Comparison of ENCODE assay signal across 24 mouse cellular contexts in the genomic region with DNA sequence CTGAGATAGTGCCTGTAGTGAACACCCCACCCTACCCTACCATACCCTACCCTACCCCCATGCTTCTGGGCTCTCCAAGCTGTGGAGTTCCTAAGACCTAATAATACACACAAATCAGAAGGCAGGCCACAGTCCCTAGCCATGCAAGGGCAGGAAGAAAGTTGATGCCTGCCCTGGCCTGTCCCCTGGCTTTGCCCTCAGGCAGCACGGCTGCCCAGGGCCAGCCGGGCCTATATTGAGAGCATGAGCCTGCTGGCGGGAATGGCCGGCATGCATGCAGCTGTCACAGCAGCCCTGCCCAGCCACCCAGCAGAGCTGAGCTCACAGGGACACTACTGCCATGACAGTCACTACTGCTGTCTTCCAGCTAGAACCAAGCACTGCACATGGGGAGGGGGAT. TPM values are rescaled to one million over a fixed set of nuclear protein-coding genes. Genes with fewer than 3 reads are reported as not detected.
DNase-seq lines count a peak whose midpoint lies in the region; ATAC-seq and TF ChIP-seq lines count a peak whose summit lies in the region.
"Had no signal": no experiment of that assay in that cellular context is flagged by ENCODE, and none has a peak within 500 bp of the region (broad histone marks: within the 10 kb centered on the region; RNA-seq: fewer than 3 reads in every experiment).

No protein-coding gene starts in this region.

- H3K36me3 ChIP-seq in embryonic facial prominence, embryonic 14.5 days (ENCODE audit: control insufficient read depth, insufficient read depth, low read length) = no peaks in the 10 kb centered on the region
- no peaks in the 10 kb centered on the region for H3K36me3 ChIP-seq in embryonic facial prominence, embryonic 10.5 days (replicated peaks)
- H3K36me3 ChIP-seq in limb, embryonic 13.5 days = no peaks in the 10 kb centered on the region
- H3K36me3 ChIP-seq in limb, embryonic 10.5 days = no peaks in the 10 kb centered on the region
- no peaks in the 10 kb centered on the region for H3K36me3 ChIP-seq in myocyte (ENCODE audit: control insufficient read depth, insufficient read depth)
- no peaks in the 10 kb centered on the region for H3K36me3 ChIP-seq in hindbrain, embryonic 16.5 days (ENCODE audit: control insufficient read depth, insufficient read depth, low read length)
- H3K36me3 ChIP-seq: forebrain, embryonic 12.5 days; limb, embryonic 12.5 days; midbrain, embryonic 12.5 days; neural tube, embryonic 13.5 days had no signal

- intact Hi-C loops in gastrocnemius, postnatal 14 days (cut with DNase I; ENCODE audit: low total_unique reads) = no loop called here

- peak; percentile 66 for ATAC-seq in embryonic facial prominence, embryonic 14.5 days (ENCODE audit: low read depth)
- ATAC-seq in limb, embryonic 13.5 days (ENCODE audit: low FRiP score, low read depth) = peak; percentile 68
- no peak for ATAC-seq in hindbrain, embryonic 16.5 days
- ATAC-seq: CD4-positive, CD25-positive, alpha-beta regulatory T cell, adult 4 months; Patski had no signal

- no peak overlapping the region for H3K27ac ChIP-seq in embryonic facial prominence, embryonic 14.5 days (replicated peaks; ENCODE audit: low read depth, low read length)
- H3K27ac ChIP-seq in embryonic facial prominence, embryonic 10.5 days (replicated peaks) = no peak overlapping the region
- no peak overlapping the region for H3K27ac ChIP-seq in limb, embryonic 13.5 days
- no peak overlapping the region for H3K27ac ChIP-seq in limb, embryonic 10.5 days
- no peak overlapping the region for H3K27ac ChIP-seq in hindbrain, embryonic 16.5 days (ENCODE audit: low read depth, low read length)
- H3K27ac ChIP-seq: forebrain, embryonic 12.5 days; limb, embryonic 12.5 days; midbrain, embryonic 12.5 days; neural tube, embryonic 13.5 days had no signal

- no peak overlapping the region for H3K4me3 ChIP-seq in embryonic facial prominence, embryonic 14.5 days (ENCODE audit: low read depth, low read length)
- no peak overlapping the region for H3K4me3 ChIP-seq in embryonic facial prominence, embryonic 10.5 days
- H3K4me3 ChIP-seq in limb, embryonic 13.5 days = no peak overlapping the region
- H3K4me3 ChIP-seq in limb, embryonic 10.5 days = no peak overlapping the region
- no peak overlapping the region for H3K4me3 ChIP-seq in myocyte
- no peak overlapping the region for H3K4me3 ChIP-seq in hindbrain, embryonic 16.5 days (ENCODE audit: low read length)
- H3K4me3 ChIP-seq: forebrain, embryonic 12.5 days; limb, embryonic 12.5 days; midbrain, embryonic 12.5 days; neural tube, embryonic 13.5 days had no signal

- H3K9ac ChIP-seq in embryonic facial prominence, embryonic 14.5 days (ENCODE audit: low read depth, low read length) = no peak overlapping the region
- no peak overlapping the region for H3K9ac ChIP-seq in limb, embryonic 13.5 days
- no peak overlapping the region for H3K9ac ChIP-seq in hindbrain, embryonic 16.5 days (ENCODE audit: low read depth, low read length)
- H3K9ac ChIP-seq: forebrain, embryonic 12.5 days; limb, embryonic 12.5 days; midbrain, embryonic 12.5 days had no signal

- peak; percentile 11 for TF ChIP-seq POLR2A in myocyte (IDR thresholded peaks at IDR 0.05; ENCODE audit: insufficient read length, low read depth)

- H3K4me2 ChIP-seq in embryonic facial prominence, embryonic 14.5 days (ENCODE audit: low read depth, low read length) = no peak overlapping the region
- no peak overlapping the region for H3K4me2 ChIP-seq in limb, embryonic 13.5 days (replicated peaks)
- peak overlapping the region; percentile 79 for H3K4me2 ChIP-seq in myocyte (ENCODE audit: low read depth)
- no peak overlapping the region for H3K4me2 ChIP-seq in hindbrain, embryonic 16.5 days (ENCODE audit: low read length)
- H3K4me2 ChIP-seq: forebrain, embryonic 12.5 days; limb, embryonic 12.5 days; midbrain, embryonic 12.5 days; neural tube, embryonic 13.5 days had no signal

- peak; percentile 41 for DNase-seq in embryonic facial prominence, embryonic 14.5 days (ENCODE audit: low spot score)
- DNase-seq in embryonic facial prominence, embryonic 10.5 days (ENCODE audit: low spot score) = no peak
- DNase-seq in limb, embryonic 10.5 days (ENCODE audit: low spot score) = no peak
- peak; percentile 79 for DNase-seq in gastrocnemius, postnatal 14 days
- DNase-seq in lung, postnatal 10 days = no peak
- DNase-seq: adrenal gland, postnatal 25 days; cerebellum, adult 11-12 months; cerebellum, postnatal 14 days; embryo, embryonic 11 days; heart, adult 11 months; kidney, adult 2 months; kidney, postnatal 10 days; lung, adult 18-20 months; right cerebral cortex, postnatal 14 days; thymus, adult 2 months had no signal

- peaks cover 11% of the 10 kb centered on the region for H3K4me1 ChIP-seq in embryonic facial prominence, embryonic 14.5 days (ENCODE audit: control insufficient read depth, insufficient read depth, low read length)
- peaks cover 21% of the 10 kb centered on the region for H3K4me1 ChIP-seq in embryonic facial prominence, embryonic 10.5 days
- peaks cover 12% of the 10 kb centered on the region for H3K4me1 ChIP-seq in limb, embryonic 13.5 days
- peaks cover 10% of the 10 kb centered on the region for H3K4me1 ChIP-seq in limb, embryonic 10.5 days
- peaks cover 17% of the 10 kb centered on the region for H3K4me1 ChIP-seq in hindbrain, embryonic 16.5 days (ENCODE audit: control insufficient read depth, insufficient read depth, low read depth, low read length)

- H3K9me3 ChIP-seq in embryonic facial prominence, embryonic 14.5 days (ENCODE audit: control insufficient read depth, low read length) = no peaks in the 10 kb centered on the region
- no peaks in the 10 kb centered on the region for H3K9me3 ChIP-seq in embryonic facial prominence, embryonic 10.5 days
- H3K9me3 ChIP-seq in limb, embryonic 13.5 days = no peaks in the 10 kb centered on the region
- H3K9me3 ChIP-seq in limb, embryonic 10.5 days (replicated peaks) = no peaks in the 10 kb centered on the region
- no peaks in the 10 kb centered on the region for H3K9me3 ChIP-seq in hindbrain, embryonic 16.5 days (ENCODE audit: control insufficient read depth, low read length)
- H3K9me3 ChIP-seq: forebrain, embryonic 12.5 days; limb, embryonic 12.5 days; midbrain, embryonic 12.5 days; neural tube, embryonic 13.5 days had no signal

- 66% methylated on average over 4 of the region's 4 CpGs for WGBS in embryonic facial prominence, embryonic 14.5 days
- 79% methylated on average over 4 of the region's 4 CpGs for WGBS in embryonic facial prominence, embryonic 10.5 days
- 61% methylated on average over 4 of the region's 4 CpGs for WGBS in limb, embryonic 13.5 days
- WGBS in limb, embryonic 10.5 days = 73% methylated on average over 4 of the region's 4 CpGs
- 88% methylated on average over 4 of the region's 4 CpGs for WGBS in hindbrain, embryonic 16.5 days

- no peaks in the 10 kb centered on the region for H3K79me2 ChIP-seq in myocyte (ENCODE audit: control insufficient read depth, insufficient read depth)

- no peaks in the 10 kb centered on the region for H3K27me3 ChIP-seq in embryonic facial prominence, embryonic 14.5 days (replicated peaks; ENCODE audit: control insufficient read depth, insufficient read depth, low read length)
- peaks cover 34% of the 10 kb centered on the region for H3K27me3 ChIP-seq in embryonic facial prominence, embryonic 10.5 days (replicated peaks; ENCODE audit: low read depth, poor library complexity, severe bottlenecking)
- peaks cover 38% of the 10 kb centered on the region for H3K27me3 ChIP-seq in limb, embryonic 13.5 days
- peaks cover 42% of the 10 kb centered on the region for H3K27me3 ChIP-seq in limb, embryonic 10.5 days (ENCODE audit: low read depth, poor library complexity, severe bottlenecking)
- no peaks in the 10 kb centered on the region for H3K27me3 ChIP-seq in myocyte (ENCODE audit: control insufficient read depth, insufficient read depth, insufficient read length)
- peaks cover 2% of the 10 kb centered on the region; the same call in 1 of the 2 replicates for H3K27me3 ChIP-seq in hindbrain, embryonic 16.5 days (replicated peaks; ENCODE audit: control insufficient read depth, insufficient read depth, low read length)
- H3K27me3 ChIP-seq: Patski had no signal

- no peak overlapping the region for H3ac ChIP-seq in myocyte (ENCODE audit: control insufficient read depth, insufficient read length)

TF ChIP-seq in myocyte, 11 proteins besides CTCF, POLR2A, EP300 and RAD21:
- no peak for TF ChIP-seq E2F4 (IDR thresholded peaks at IDR 0.05; ENCODE audit: insufficient read depth)
- TF ChIP-seq MYOD1 (IDR thresholded peaks at IDR 0.05; ENCODE audit: control insufficient read depth in 1 of 3, insufficient read length in 2 of 3, low read depth in 2 of 3) = peak; percentile 27 to 100 (median 96)
- peak; percentile 97 for TF ChIP-seq TCF3 (IDR thresholded peaks at IDR 0.05; ENCODE audit: insufficient read length, low read depth)
- TF ChIP-seq MYOG (IDR thresholded peaks at IDR 0.05; ENCODE audit: control insufficient read depth in 1 of 3, insufficient read depth in 1 of 3, insufficient read length in 2 of 3, low read depth in 2 of 3) = peak; percentile 98 to 100 (median 99)
- TF ChIP-seq USF1 (IDR thresholded peaks at IDR 0.05; ENCODE audit: low read depth) = no peak
- peak; percentile 86 for TF ChIP-seq TCF12 (IDR thresholded peaks at IDR 0.05; ENCODE audit: insufficient read depth, poor library complexity, severe bottlenecking)
- peak; percentile 75 for TF ChIP-seq SRF (IDR thresholded peaks at IDR 0.05; ENCODE audit: control insufficient read depth, insufficient read length, low read depth)
- TF ChIP-seq REST (IDR thresholded peaks at IDR 0.05; ENCODE audit: insufficient read depth, insufficient read length) = no peak

RNA-seq across cellular contexts. Expression of a gene that starts 11.5 kb away (rescaled TPM):
- 2,164 and 3,230 TPM in 2 replicates for polyA plus RNA-seq in embryonic facial prominence, embryonic 14.5 days (2014; fragmentation: Nextera tagmentation; extraction: Ambion mirVana)
- polyA plus RNA-seq in embryonic facial prominence, embryonic 10.5 days (2016; fragmentation: Nextera tagmentation; extraction: Ambion mirVana) = 0.80 and 1.3 TPM in 2 replicates
- 396 and 411 TPM in 2 replicates for polyA plus RNA-seq in limb, embryonic 13.5 days (2015; fragmentation: Nextera tagmentation; extraction: Ambion mirVana)
- polyA plus RNA-seq in limb, embryonic 10.5 days (2016; fragmentation: Nextera tagmentation; extraction: Ambion mirVana) = 1.6 and 1.8 TPM in 2 replicates
- over 10,000 TPM; 58,912 to 62,167 TPM for total RNA-seq in gastrocnemius, postnatal 14 days (2021)
- 9,007 TPM for polyA plus RNA-seq in myocyte (2012; fragmentation: generic; extraction: Trizol)
- 11.8 and 166 TPM in 2 replicates for polyA plus RNA-seq in hindbrain, embryonic 16.5 days (2015; fragmentation: Nextera tagmentation; extraction: Ambion mirVana)
- total RNA-seq: adrenal gland, postnatal 25 days had no signal

RNA-seq across cellular contexts. Expression of a gene that starts 23.1 kb away (rescaled TPM):
- polyA plus RNA-seq in embryonic facial prominence, embryonic 14.5 days (2014; fragmentation: Nextera tagmentation; extraction: Ambion mirVana) = 4.4 and 4.6 TPM in 2 replicates
- polyA plus RNA-seq in embryonic facial prominence, embryonic 10.5 days (2016; fragmentation: Nextera tagmentation; extraction: Ambion mirVana) = 5.4 and 5.6 TPM in 2 replicates
- polyA plus RNA-seq in limb, embryonic 13.5 days (2015; fragmentation: Nextera tagmentation; extraction: Ambion mirVana) = 3.1 and 3.6 TPM in 2 replicates
- 6.0 and 6.1 TPM in 2 replicates for polyA plus RNA-seq in limb, embryonic 10.5 days (2016; fragmentation: Nextera tagmentation; extraction: Ambion mirVana)
- 1 to 10 TPM; 1.1 to 1.8 TPM for total RNA-seq in gastrocnemius, postnatal 14 days (2021)
- 2.3 TPM for polyA plus RNA-seq in myocyte (2012; fragmentation: generic; extraction: Trizol)
- polyA plus RNA-seq in hindbrain, embryonic 16.5 days (2015; fragmentation: Nextera tagmentation; extraction: Ambion mirVana) = 4.8 and 4.9 TPM in 2 replicates

Comparison
In these comparisons a context has a peak if more than half of its experiments do, and no peak if none do; other contexts are left out.
1. DNase-seq: peak in embryonic facial prominence, embryonic 14.5 days (single experiment) and gastrocnemius, postnatal 14 days (single experiment); none in embryonic facial prominence, embryonic 10.5 days (single experiment), limb, embryonic 10.5 days (single experiment) and lung, postnatal 10 days (single experiment).